Mouse (Mus musculus): ENCODE results near the gene Ipmk. TPM values are rescaled to one million over a fixed set of nuclear protein-coding genes. Genes with fewer than 3 reads are reported as not detected.
"Not testable (repeated sequence)": the region's sequence is repeated elsewhere in the genome, so short reads cannot be mapped to it uniquely, and the experiment has no call there.

Gene Ipmk
- total RNA-seq, 2 experiments from 2014 or later = 20.5 to 28.6 TPM

DNA sequence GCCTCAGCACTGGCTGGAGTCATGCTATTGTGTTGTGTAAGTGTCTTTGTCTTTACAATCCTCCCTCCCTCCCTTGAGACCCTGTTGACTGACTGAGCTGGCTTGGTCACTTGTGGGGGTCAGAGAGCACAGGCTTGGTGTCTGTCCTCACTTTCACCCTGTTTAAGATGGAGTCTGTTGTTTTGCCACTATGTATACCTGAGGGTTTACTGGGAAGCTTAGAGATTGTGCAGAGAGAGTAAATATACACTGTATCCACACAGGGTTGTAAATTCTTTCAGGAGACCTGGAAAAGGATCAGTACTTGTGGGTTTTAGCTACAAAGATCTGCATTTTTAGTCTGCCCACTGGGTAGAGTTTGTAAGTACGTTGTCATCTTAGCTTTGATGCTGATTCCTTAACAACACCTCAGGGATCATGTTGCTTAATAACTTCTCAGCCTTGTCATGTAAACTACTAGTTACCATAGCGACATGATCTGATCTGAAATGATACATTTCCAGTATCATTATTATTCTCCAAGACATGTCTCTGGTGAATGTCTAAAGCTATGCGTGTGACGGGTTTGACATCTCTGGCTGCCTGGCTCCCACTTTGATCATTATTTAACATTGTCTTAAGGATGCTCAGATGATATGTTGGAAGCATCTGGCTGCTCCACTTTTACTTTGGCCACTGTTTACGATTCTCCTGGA, 58.1 kb downstream of the Ipmk start:
- ATAC-seq (replicated peaks; ENCODE audit: poor library complexity, severe bottlenecking) = no peak

DNA sequence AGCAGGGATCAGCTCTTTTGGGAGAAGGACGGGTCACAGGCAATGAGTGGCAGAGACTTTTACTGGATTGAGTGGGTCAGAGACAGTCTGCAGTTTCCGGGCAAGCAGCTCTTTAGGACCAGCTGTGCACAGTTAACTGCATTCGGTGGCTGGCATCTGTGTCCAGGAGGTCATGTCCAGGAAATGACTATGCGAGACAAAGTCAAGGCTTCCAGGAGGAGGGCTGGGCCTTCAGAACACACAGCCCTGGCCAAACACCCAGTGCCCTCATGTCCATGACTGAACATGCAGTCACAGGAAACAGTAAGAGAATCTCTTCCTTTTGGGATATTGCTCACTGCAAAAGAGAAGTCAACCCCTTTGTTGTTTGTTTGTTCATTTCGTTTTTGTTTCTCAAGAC, 62.4 kb downstream of the Ipmk start:
- ATAC-seq (replicated peaks; ENCODE audit: poor library complexity, severe bottlenecking) = no peak

DNA sequence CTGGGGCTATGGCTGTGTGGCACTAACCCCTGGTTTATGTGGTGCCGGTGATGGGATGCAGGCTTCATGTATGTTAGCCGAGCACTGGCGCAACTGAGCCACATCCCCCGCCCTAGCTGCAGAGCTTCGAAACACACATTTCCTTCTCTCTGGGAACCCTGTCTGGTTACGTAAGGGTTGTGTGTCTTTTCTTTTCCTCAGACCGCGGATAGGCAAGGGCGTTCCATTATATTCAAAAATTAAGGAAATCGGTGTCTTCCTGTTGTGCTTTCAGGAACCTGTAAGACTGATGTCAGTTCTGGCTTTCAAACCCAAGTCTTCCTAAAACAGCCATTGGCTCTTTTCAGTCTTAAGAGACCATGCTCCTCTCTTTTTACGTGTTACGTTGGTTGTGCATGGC, 65.8 kb downstream of the Ipmk start:
- no peak for ATAC-seq (replicated peaks; ENCODE audit: poor library complexity, severe bottlenecking)

- no peak for ATAC-seq (replicated peaks; ENCODE audit: poor library complexity, severe bottlenecking)
Measured at GRCm38 (mm10) chr10:71421531-71421930, 74.0 kb downstream of the Ipmk start.

DNA sequence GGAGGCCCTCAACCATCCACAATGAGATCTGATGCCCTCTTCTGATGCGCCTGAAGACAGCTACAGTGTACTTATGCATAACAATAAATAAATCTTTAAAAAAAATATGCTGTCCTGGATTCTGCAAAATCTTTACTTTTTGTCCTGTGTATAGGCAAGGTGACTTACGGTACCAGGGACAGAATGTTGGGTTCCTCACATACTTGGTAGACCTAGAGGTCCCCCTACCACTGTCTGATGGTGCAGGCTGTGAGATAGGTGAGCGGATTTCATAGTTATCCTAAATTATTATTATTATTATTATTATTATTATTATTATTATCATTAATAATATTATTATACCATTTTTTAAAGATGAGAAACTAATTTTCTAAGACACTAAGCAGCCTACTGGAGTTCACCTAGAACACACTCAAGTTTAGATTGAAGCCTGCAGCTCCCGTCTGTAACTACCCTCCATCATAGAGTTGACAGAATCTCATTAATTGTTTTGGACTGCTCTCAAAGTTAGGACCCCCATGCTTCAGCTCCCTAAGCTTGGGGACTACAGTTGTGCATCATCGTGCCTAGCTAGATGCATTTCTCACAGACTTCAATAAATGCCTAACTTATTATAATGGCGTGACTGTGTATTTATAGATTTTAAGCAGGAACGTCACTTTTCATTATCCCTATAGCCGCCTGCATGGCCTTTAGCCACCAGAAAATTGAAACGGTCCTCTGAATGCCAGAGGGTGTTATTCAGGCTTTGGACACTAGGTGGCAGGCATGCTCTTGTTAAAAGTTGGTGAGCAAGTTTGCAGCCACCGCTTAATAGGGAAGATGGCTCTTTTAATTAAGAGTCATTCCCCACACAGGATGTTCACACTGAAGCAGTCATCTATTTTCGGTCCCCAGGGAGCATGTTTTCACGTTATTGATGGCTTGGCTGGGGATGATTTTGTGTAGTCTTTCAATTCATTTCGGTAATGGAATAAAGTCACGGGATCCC, 74.8 kb downstream of the Ipmk start:
- peak; percentile 81 for ATAC-seq (replicated peaks; ENCODE audit: poor library complexity, severe bottlenecking)

DNA sequence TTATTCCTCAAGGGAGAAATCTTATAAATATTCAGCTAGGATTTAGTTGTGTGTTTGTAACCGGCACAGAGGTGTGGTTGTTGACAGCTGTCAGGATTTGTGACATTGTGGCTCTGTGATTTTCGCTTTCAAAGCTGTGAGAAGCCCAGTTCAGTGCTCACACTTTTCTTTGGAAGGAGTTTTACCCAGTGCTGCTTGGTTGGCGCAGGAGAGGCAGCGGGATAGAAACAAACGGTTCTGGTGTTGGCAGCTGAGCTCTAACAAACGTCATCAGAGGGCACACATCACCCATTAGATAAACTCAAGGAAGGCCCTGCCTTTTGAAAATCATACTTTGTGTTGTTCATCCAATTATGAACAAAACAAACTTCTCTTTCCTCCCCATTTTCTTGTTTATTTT, 79.2 kb downstream of the Ipmk start:
- no peak for ATAC-seq (replicated peaks; ENCODE audit: poor library complexity, severe bottlenecking)

GRCm38 (mm10) chr10:71427381-71427780, 79.8 kb downstream of the Ipmk start:
- no peak for ATAC-seq (replicated peaks; ENCODE audit: poor library complexity, severe bottlenecking)

- ATAC-seq (replicated peaks; ENCODE audit: poor library complexity, severe bottlenecking) = no peak
Measured at GRCm38 (mm10) chr10:71428246-71428864, 80.8 kb downstream of the Ipmk start.

DNA sequence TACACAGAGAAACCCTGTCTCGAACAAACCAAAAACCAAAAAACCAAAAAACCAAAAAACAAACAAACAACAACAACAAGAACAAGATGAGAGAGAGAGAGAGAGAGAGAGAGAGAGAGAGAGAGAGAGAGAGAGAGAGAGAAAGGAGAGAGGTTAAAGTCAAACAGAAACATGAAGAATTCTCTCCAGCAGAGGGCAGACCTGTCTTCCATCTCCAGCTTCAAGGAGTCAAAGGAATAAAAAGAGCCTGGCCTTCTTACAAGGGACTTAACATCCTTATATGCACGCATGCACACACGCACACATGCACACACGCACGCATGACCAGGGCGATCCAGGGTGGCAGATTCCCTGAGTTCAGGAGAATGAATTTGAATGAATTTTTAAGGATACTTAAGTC, 83.1 kb downstream of the Ipmk start:
- no peak for ATAC-seq (replicated peaks; ENCODE audit: poor library complexity, severe bottlenecking)

GRCm38 (mm10) chr10:71443086-71443485, 95.5 kb downstream of the Ipmk start:
- no peak for ATAC-seq (replicated peaks; ENCODE audit: poor library complexity, severe bottlenecking)

- ATAC-seq (replicated peaks; ENCODE audit: poor library complexity, severe bottlenecking) = no peak
Measured at GRCm38 (mm10) chr10:71447661-71448060, 100.1 kb downstream of the Ipmk start.

DNA sequence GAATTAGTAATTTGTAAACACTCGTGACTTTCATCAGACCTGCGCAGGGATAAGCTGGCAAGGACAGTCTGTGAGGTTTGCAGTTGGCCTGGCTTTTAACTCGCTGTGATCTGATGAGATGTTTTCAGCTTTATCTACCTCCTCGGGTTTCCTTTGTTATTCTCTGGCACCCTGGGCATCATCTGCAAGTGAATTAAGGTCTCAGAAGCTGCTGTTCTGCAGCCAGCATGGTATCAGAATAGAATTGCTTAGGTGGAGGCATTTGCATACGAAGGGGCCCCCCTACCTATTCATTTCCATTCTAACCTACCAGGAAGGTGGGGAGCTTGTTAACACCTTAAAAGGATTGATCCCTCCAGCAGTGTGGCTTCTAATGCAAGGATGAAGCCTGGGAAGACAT, 100.7 kb downstream of the Ipmk start:
- no peak for ATAC-seq (replicated peaks; ENCODE audit: poor library complexity, severe bottlenecking)

DNA sequence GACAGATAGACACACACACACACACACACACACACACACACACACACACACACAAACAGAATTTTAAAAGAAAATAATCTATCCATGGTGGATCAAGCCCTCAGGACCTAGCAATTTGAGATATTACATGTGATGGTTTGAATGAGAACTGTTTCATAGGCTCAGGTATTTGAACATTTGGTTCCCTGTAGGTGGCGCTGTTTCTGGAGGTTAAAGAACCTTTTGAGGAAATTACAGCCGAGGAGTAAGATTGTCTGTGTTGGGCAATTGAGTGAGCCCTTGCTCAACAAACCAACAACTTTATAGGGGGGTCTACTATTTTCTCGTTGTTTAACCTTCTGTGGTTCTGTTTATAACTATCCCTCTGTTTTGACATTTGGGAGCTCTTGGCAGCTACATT, 107.8 kb downstream of the Ipmk start:
- no peak for ATAC-seq (replicated peaks; ENCODE audit: poor library complexity, severe bottlenecking)

DNA sequence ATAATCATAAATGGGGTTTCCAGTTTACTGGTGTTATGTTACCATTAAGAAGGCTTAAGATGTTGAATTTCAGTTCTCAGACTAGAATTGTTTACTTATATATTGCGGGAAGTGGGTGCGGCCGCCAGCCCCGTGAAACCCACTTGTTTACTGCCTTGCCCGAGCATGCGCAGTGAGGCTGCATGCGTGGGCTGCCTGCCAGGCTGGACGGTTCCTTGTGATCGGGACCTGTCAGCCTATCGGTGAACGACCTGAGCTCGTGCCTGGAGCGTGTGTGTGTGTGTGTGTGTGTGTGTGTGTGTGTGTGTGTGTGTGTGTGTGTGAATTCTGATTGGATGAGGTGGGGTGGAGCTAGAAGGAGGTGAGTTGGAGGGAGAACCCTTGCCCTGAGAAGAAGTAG, 114.8 kb downstream of the Ipmk start:
- not testable (repeated sequence) for ATAC-seq (replicated peaks; ENCODE audit: poor library complexity, severe bottlenecking)

GRCm38 (mm10) chr10:71464417-71464816, 116.9 kb downstream of the Ipmk start:
- no peak for ATAC-seq (replicated peaks; ENCODE audit: poor library complexity, severe bottlenecking)

- no peak for ATAC-seq (replicated peaks; ENCODE audit: poor library complexity, severe bottlenecking)
Measured at GRCm38 (mm10) chr10:71468315-71468714, 120.8 kb downstream of the Ipmk start.

GRCm38 (mm10) chr10:71469751-71470150, 122.2 kb downstream of the Ipmk start:
- no peak for ATAC-seq (replicated peaks; ENCODE audit: poor library complexity, severe bottlenecking)

DNA sequence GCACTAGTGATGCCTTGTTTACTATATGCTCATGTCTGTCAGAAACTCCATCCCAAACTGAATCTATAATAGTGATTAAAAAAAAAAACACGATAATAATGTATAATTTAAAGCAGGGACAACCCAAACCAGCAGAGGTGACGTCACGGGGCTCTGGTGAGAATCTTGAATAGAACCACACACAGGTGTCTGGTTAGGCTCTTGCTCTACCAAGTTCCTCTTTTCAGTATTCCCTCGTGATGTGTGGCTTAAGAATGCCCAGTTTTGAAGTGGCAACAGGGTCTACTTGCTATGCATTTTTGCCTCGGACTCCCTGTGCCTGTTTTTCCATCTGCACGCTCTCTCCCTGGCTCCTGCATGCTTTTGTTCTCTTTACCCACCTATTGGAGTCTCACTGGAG, 124.5 kb downstream of the Ipmk start:
- ATAC-seq (replicated peaks; ENCODE audit: poor library complexity, severe bottlenecking) = no peak

- no peak for ATAC-seq (replicated peaks; ENCODE audit: poor library complexity, severe bottlenecking)
Measured at GRCm38 (mm10) chr10:71473590-71473989, 126.0 kb downstream of the Ipmk start.

DNA sequence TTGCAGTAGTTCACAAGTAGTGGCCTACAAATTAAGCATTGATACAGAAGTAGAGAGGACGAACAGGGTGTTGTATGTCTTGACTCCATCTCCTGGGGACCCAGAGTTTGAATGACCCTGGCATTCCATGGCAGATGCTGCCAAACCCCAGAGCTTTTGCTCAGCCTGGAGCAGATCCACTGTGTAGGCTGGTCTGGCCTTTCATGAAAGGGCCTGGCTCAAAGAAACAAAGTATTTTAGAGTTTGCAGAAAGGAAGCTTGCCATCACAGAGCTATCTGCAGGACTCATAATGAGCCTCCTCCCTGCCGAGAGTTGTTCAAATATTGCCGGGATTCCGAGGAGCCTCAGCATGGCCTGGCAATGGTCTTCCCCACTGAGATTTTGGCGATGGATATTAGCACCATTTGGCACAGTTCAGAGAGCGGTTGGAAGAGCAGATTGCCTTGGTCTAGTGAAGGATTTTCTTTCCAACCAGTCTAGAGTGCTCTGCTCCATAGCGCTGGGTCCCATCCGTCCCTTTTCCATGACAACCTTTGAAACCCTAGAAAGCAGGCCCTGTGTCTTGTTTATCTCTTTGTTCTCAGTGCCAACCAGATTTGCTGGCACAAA, 129.0 kb downstream of the Ipmk start:
- no peak for ATAC-seq (replicated peaks; ENCODE audit: poor library complexity, severe bottlenecking)

DNA sequence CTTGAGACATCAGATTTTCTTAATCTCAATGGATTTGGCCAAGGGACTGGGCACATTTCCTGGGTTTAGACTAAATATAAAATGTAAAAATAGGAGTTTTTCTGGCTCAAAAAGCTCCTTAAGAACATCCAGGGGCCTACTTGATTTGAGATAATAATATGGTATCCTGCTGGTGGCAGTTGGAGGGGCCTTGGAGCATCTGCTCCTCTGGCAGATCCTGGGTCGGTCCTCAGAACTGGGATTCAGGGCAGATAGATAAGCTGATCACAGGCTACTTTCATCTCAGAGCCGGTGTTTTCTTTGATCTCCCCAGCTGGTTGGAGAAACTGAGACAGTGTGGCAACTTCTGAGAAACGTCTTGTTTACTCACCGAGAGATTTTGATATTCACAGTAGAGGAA, 129.6 kb downstream of the Ipmk start:
- ATAC-seq (replicated peaks; ENCODE audit: poor library complexity, severe bottlenecking) = no peak
